Mouse (Mus musculus) heart, adult 2 months (tissue): ENCODE measurements around the gene Ghdc.

Experiments
- CTCF ChIP-seq: fragments of 200-600 bp; IDR thresholded peaks from 2 replicates; pipeline ENCODE4 v1.8.1; 2022; ENCODE audit warnings: antibody characterized with exemption, mild to moderate bottlenecking, moderate library complexity
- EP300 ChIP-seq: fragments of 200-500 bp; IDR thresholded peaks from 2 replicates; pipeline ENCODE4 v1.6.1; 2011; ENCODE audit warnings: low read depth, low read length, control low read depth; ENCODE audit not compliant: insufficient read depth
- POLR2A ChIP-seq: fragments of 200-500 bp; IDR thresholded peaks from 2 replicates; pipeline ENCODE4 v1.6.1; 2011; ENCODE audit warnings: mild to moderate bottlenecking, low read depth, low read length, control low read depth; ENCODE audit not compliant: insufficient read depth

DNA sequence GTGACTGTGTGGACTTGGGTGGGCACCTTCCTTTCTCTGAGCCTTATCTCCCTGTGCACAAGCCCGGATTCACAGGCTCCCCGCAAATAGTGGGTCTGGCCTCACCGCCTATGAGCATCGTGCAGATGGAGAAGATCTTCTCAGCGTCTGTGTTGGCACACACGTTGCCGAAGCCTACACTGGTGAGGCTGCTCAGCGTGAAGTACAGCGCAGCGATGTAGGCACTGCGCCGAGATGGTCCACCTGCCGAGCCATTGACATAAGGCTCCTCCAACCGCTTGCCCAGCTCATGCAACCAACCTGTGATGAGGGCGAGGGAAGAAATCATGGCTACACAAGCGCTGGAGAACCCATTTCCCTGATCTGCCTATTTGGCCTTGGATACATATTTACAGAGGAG lies 20.6 kb downstream of the Ghdc start:
- TF ChIP-seq CTCF (no peak), POLR2A (no peak), EP300 (no peak)
